Mouse (Mus musculus) heart, embryonic 10.5 days (tissue): ENCODE data around the gene Mia3. TPM values are rescaled to one million over a fixed set of nuclear protein-coding genes. Genes with fewer than 3 reads are reported as not detected.
"Not testable (repeated sequence)": the region's sequence is repeated elsewhere in the genome, so short reads cannot be mapped to it uniquely, and the experiment has no call there.

Source experiments
- DNase-seq: peaks from one replicate; pipeline ENCODE4 v3.0.0-alpha.2; 2017; ENCODE audit warnings: low spot score
- H3K27ac ChIP-seq: fragments of 300-500 bp; sonication (generic); 2 replicates; pipeline ENCODE4 v1.5.1; 2016; ENCODE audit warnings: mild to moderate bottlenecking
- H3K27me3 ChIP-seq: fragments of 300-500 bp; sonication (generic); 2 replicates; pipeline ENCODE4 v1.6.1; 2016; ENCODE audit warnings: mild to moderate bottlenecking; ENCODE audit not compliant: poor library complexity, insufficient read depth, severe bottlenecking
- H3K36me3 ChIP-seq: fragments of 300-500 bp; sonication (generic); 2 replicates; pipeline ENCODE4 v1.6.1; 2016; ENCODE audit warnings: mild to moderate bottlenecking, moderate library complexity
- H3K4me1 ChIP-seq: fragments of 300-500 bp; sonication (generic); 2 replicates; pipeline ENCODE4 v1.6.1; 2016; ENCODE audit warnings: mild to moderate bottlenecking
- H3K4me3 ChIP-seq: fragments of 300-500 bp; sonication (generic); 2 replicates; pipeline ENCODE4 v1.5.1; 2016; ENCODE audit warnings: mild to moderate bottlenecking, moderate library complexity
- H3K9me3 ChIP-seq: fragments of 300-500 bp; sonication (generic); 2 replicates; pipeline ENCODE4 v1.6.1; 2016; ENCODE audit warnings: mild to moderate bottlenecking, moderate library complexity
- WGBS: fragments of 180-500 bp; shearing (Covaris S2); methylation state at CpG from one replicate; pipeline ENCODE4 v1.1.7; 2016; 5-methylcytosine and 5-hydroxymethylcytosine counted together
- polyA plus RNA-seq: library from polyadenylated mRNA; unstranded; fragments of >200 nt; fragmentation: Nextera tagmentation; extraction: Ambion mirVana; gene quantifications from 2 replicates; pipeline ENCODE4 v1.2.1, GENCODE M21; 2016

The Mia3 gene
- polyA plus RNA-seq = 83.4 and 89.1 TPM in 2 replicates

DNA sequence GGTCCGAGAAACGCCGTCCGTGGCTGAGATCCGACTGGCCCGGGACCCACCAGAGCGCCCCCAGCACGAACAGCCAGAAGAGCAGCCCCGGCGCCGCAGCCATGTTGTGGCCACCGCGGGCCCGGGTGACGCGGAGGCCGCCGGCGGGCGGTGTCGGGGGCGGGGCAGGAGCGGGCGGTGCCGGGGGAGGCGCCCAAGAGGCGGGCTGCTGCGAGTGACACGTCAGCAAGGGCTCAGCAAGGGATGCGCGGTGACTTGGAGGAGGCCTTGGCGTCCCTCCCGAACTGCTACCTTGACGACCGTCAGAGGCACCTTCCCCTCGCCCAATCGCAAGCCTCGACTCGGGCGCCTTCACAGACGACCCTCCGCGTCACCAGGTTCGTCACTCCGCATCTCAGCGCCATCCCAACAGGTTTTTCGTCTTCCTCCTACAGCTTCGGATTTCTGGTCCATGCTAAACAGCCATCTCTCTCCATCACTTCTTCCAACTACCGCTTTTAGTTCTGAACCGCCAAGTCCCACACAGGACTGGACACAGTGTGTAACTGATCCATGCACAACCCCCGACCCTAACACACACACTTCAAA lies at the start of gene Mia3:
Mia3 (minus strand) TSS at position 127 of the 588 bp plus-strand sequence.
- WGBS = under 1% methylated on average over 51 of the region's 51 CpGs
- Histone ChIP-seq H3K36me3 (peaks cover 8% of the 10 kb centered on the region), H3K9me3 (no peaks in the 10 kb centered on the region), H3K4me3 (peak within 1 kb of the TSS; percentile 87), H3K27ac (peak within 1 kb of the TSS; percentile 89), H3K27me3 (no peaks in the 10 kb centered on the region), H3K4me1 (peaks cover 16% of the 10 kb centered on the region)
- peak; percentile 98 for DNase-seq

DNA sequence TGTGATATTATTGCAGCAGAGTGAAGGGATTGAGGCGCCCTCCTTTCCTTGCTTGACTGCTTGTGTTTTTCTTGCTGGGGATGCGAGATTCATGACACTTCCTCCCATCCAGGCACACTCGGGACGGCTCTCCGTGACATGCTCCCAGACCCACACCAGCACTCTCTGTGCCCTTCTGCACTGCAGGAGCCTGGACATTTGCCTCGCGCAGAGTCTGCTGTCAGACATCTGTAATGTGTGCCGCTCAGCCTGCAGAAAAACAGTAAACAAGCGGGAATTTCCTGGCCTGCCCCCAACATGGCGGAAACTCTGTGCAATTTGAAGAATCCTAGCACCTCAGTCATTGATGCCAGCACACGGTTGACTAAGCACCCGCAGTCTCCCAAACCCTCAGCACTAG lies 48.5 kb upstream of the Mia3 start, which contains the start of gene Hhipl2:
Hhipl2 (plus strand) TSS at position 343 of the 400 bp plus-strand sequence.
- H3K36me3 ChIP-seq = no peaks in the 10 kb centered on the region
- no peak within 1 kb of the TSS for H3K27ac ChIP-seq
- H3K4me3 ChIP-seq = no peak within 1 kb of the TSS
- H3K27me3 ChIP-seq = no peaks in the 10 kb centered on the region
- no peaks in the 10 kb centered on the region for H3K9me3 ChIP-seq
- no peaks in the 10 kb centered on the region for H3K4me1 ChIP-seq
- no peak for DNase-seq
- 69% methylated on average over 12 of the region's 12 CpGs for whole genome bisulfite sequencing

DNA sequence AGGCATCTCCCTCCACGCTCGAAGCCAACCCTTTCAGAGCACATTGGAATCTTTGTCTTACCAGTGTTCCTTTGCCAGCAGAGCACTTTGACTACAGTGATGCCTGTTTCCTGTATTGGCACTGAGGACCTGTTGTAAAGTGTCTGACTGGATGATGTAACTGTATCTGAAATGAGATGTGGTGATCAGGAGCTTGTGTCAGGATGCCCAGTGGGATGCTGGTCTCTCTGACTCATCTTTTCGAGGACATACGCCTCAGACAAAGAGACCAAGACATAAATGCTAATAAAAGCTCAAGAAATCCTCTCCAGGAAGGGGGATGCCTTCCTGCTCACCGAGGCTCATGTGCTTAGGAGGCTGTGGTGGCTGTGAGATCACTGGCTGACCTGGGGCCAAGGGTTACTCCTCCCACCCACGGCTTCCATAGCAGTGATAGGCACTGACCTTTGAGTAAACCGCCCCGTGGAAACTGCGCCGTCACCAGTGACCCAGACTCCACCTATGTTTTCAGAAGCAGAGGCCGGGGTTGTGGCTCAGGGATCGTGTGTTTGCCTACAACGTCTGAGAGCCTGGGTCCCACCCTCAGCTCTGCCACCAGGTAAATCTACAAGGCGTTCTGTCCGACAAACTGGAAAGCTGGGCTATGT lies 44.9 kb upstream of the Mia3 start:
- H3K36me3 ChIP-seq = peaks cover 33% of the 10 kb centered on the region
- no peak for DNase-seq
- no peak overlapping the region for H3K27ac ChIP-seq
- WGBS = 86% methylated on average over 15 of the region's 15 CpGs
- H3K4me3 ChIP-seq = no peak overlapping the region
- H3K4me1 ChIP-seq = no peaks in the 10 kb centered on the region
- no peaks in the 10 kb centered on the region for H3K27me3 ChIP-seq
- no peaks in the 10 kb centered on the region for H3K9me3 ChIP-seq

DNA sequence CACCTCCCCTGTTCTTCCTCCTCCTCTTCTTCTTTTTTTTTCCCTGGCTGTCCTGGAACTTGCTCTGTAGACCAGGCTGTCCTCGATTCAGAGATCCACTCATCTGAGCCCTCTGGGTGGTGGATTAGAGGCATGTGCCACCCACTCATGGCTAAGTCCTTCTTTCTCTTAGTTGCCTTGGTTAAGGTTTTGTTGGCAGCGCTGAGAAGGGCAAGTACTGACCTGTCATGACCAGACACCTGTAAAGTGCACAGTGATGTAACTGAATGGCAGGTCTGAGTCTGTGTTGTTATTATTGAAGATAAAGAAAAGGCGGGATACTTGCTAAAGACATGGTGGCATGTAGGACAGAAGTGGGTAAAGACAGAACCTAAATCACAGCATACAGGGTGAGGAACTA lies 34.0 kb upstream of the Mia3 start:
- WGBS = 93% methylated on average over 3 of the region's 3 CpGs
- Histone ChIP-seq H3K36me3 (peaks cover 71% of the 10 kb centered on the region), H3K4me3 (no peak overlapping the region), H3K4me1 (no peaks in the 10 kb centered on the region), H3K9me3 (no peaks in the 10 kb centered on the region), H3K27ac (no peak overlapping the region), H3K27me3 (no peaks in the 10 kb centered on the region)
- no peak for DNase-seq

DNA sequence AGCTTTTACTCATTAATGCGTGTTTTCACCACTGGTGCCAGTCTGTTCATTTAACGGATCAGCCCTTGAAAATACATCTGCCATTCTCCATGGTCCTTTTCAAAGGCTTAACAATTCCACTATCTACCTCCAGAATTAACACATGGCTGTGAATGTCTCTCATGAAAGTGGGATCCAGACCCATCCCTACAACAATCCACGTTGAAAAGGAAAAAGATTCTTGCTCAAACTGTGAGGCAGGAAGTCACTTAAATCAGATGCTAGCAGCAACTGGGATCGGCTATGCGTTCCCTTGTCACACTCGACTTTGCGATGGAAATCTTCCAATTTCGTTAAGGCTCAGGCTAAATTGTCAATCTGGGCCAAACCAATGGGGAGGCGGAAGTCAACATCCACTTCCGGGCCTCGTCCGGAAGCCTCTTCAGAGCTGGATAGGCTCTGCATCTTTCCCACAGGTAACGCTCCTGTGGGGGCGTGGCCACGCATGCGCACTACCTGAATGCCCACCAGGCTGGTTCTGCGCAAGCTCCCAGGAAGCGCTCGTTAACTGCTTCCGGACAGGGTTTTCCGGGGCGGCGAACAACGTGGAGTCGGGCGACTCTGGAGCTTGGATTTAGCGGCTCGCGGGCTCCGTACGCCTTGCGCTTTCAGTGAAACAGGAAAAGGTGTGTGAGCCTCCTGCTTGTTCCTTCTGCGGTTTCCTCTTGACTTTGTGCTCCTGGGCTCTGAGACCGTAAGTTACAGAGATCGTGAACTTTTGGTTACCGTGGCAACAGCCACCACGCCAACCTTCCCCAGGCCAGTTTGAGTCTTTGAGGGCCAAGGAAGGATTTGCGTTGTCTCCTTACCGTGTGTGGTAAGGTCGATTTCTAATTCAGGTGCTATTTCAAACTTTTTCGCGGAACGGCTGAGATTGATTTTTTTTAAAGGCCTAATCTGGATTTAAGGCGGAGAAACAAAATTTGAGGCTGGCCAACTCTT lies 19.4 kb upstream of the Mia3 start, which contains the start of gene Taf1a:
Taf1a (plus strand) TSS at position 556 of the 981 bp plus-strand sequence.
- peaks cover 20% of the 10 kb centered on the region for H3K36me3 ChIP-seq
- H3K4me3 ChIP-seq = peak within 1 kb of the TSS; percentile 83
- WGBS = 6% methylated on average over 44 of the region's 44 CpGs
- peak within 1 kb of the TSS; percentile 80 for H3K27ac ChIP-seq
- H3K4me1 ChIP-seq = peaks cover 7% of the 10 kb centered on the region
- peak; percentile 98 for DNase-seq
- H3K9me3 ChIP-seq = no peaks in the 10 kb centered on the region
- peaks cover 18% of the 10 kb centered on the region; the same call in 1 of the 2 replicates for H3K27me3 ChIP-seq

DNA sequence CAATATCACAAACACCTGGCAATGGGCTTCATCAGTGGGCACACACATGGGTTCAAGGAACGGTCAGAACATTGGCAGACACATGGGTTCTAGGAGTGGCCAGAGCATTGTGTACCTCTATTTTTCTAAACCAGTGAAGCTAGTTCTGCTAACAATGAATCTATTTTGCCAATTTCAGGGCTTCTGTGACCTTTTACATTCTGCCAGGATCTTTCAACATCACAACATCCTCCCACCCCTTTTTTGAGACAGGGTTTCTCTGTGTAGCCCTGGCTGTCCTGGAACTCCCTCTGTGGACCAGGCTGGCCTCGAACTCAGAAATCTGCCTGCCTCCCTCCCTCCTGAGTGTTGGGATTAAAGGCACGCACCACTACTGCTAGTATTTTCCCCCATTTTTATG lies 18.1 kb upstream of the Mia3 start:
- 91% methylated on average over 3 of the region's 3 CpGs for WGBS
- H3K4me1 ChIP-seq, DNase-seq, H3K4me3 ChIP-seq, H3K9me3 ChIP-seq, H3K27ac ChIP-seq: not testable (repeated sequence)
- peaks cover 22% of the 10 kb centered on the region; the same call in 1 of the 2 replicates for H3K27me3 ChIP-seq
- H3K36me3 ChIP-seq = peaks cover 15% of the 10 kb centered on the region

DNA sequence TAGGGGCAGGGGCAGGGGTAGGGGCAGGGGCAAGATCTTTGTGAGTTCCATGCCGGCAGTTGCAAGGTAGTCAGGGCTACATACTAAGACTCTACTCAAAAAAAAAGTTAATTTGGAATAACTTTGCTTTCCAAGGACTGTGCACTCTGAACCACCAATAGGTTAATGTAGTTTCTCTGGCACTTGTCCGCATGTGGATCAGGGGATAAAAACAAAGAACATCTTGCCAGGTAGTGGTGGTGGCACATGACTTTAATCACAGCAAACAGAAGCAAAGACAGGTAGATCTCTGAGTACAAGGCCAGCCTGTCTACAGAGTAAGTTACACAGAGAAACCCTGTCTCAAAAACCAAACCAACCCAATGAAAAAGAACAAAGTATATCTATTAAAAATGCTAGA lies 13.3 kb upstream of the Mia3 start:
- Histone ChIP-seq H3K9me3 (no peaks in the 10 kb centered on the region), H3K27me3 (peaks cover 20% of the 10 kb centered on the region; the same call in 1 of the 2 replicates), H3K4me3 (no peak overlapping the region), H3K36me3 (no peaks in the 10 kb centered on the region), H3K4me1 (no peaks in the 10 kb centered on the region), H3K27ac (no peak overlapping the region)
- DNase-seq = no peak
- 84% methylated on average over 2 of the region's 2 CpGs for WGBS

DNA sequence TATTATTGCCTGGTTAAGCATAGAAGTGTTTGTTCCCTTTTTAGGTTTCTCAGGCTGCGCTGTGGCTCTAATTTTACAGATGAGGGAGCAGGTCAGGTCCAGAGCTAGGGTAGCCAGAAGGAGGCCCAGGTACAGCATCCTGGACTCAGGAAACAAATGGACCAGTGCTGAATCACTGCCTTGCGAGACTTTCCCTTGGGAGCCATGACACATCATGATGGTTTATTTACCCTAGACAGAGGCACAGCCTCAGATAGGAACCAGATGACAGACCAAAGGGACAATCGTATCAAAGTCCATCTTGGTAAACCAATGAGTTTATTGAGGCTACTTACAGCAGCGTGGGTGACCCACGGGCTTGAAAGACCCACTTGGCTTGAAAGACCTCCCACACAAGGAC lies 12.5 kb upstream of the Mia3 start:
- no peaks in the 10 kb centered on the region for H3K36me3 ChIP-seq
- peaks cover 13% of the 10 kb centered on the region; the same call in 1 of the 2 replicates for H3K27me3 ChIP-seq
- H3K4me1 ChIP-seq = no peaks in the 10 kb centered on the region
- WGBS = 81% methylated on average over 5 of the region's 5 CpGs
- H3K4me3 ChIP-seq = no peak overlapping the region
- DNase-seq = no peak
- H3K9me3 ChIP-seq = no peaks in the 10 kb centered on the region
- H3K27ac ChIP-seq = no peak overlapping the region

DNA sequence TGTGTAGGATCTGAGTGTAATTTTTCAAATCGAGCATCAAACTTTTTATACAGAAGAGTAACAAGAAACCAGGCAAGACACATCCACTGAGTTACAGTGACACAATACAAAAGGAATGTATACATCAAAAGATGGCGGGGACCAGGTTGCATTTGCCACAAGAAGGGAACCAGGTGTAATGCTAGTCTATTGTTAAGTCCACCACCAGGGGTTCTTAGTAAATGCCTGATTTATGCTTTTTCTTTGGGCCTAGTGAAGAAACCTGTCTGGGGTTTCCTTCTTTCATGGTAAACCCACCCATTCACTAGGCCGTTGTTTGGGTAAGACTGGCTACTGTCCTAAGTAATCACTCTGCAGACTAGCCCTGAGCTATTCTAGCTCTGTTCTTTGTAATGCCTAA lies 10.0 kb upstream of the Mia3 start:
- H3K36me3 ChIP-seq, H3K4me1 ChIP-seq, H3K4me3 ChIP-seq, H3K9me3 ChIP-seq, H3K27me3 ChIP-seq, DNase-seq, H3K27ac ChIP-seq: not testable (repeated sequence)
- WGBS = 89% methylated on average over 3 of the region's 3 CpGs

DNA sequence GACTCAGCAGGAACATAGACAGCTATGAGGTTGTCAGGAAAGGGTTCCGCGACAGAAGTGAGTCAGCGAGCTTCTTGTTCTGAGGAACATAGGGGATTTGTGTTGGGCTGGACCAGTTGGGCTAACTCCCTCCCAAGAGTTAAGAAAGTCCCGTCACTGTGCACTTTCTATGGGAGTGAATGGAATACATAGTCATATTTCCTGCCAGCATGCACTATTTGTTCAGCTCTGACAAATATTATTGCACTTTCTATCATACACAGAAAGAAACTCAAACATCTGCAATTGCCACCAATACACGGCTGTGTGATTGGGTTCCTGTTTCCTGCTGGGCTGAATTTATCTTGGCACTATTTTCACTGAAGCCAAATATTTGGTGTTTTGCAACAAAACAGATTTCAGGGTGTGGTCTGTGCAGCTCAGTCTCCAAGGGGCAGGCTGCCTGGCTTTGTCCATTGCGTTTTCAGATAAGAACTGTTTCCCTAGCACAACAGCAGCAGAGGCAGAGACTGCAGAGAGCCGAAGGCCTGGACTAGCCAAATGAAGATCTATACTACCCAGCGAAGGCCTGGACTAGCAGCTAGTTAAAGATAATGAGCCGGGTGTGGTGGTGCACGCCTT lies 9.1 kb upstream of the Mia3 start:
- no peaks in the 10 kb centered on the region for H3K9me3 ChIP-seq
- DNase-seq = no peak
- 64% methylated on average over 10 of the region's 10 CpGs for WGBS

DNA sequence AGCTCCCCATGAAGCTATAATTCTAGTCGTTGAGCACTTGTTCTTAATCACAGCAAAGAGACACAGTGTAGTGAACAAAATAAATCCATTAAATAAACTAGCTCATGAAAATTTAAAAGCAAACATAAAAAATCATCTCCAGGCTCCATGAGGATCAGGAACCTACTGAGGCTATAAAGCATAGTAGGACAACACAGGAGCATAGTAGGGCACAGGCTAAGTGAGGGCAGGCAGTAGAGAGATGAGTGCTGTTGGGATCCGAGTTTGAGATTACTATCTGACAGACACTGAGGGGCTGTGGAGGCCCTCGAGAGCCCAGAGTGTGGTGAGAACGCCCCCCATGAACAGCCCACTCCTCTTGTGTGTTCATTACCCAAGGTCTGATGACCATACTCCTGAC lies 7.7 kb upstream of the Mia3 start:
- Histone ChIP-seq H3K9me3 (no peaks in the 10 kb centered on the region), H3K4me3 (no peak overlapping the region), H3K27ac (no peak overlapping the region), H3K27me3 (no peaks in the 10 kb centered on the region), H3K4me1 (no peaks in the 10 kb centered on the region), H3K36me3 (no peaks in the 10 kb centered on the region)
- WGBS = 70% methylated on average over 4 of the region's 4 CpGs
- DNase-seq = no peak

More for the DNA sequence above, 9.1 kb upstream of the Mia3 start:
- H3K36me3 ChIP-seq = no peaks in the 10 kb centered on the region
- H3K4me3 ChIP-seq = no peak overlapping the region
- H3K27me3 ChIP-seq = peaks cover 1% of the 10 kb centered on the region; the same call in 1 of the 2 replicates
- H3K27ac ChIP-seq = no peak overlapping the region
- no peaks in the 10 kb centered on the region for H3K4me1 ChIP-seq

DNA sequence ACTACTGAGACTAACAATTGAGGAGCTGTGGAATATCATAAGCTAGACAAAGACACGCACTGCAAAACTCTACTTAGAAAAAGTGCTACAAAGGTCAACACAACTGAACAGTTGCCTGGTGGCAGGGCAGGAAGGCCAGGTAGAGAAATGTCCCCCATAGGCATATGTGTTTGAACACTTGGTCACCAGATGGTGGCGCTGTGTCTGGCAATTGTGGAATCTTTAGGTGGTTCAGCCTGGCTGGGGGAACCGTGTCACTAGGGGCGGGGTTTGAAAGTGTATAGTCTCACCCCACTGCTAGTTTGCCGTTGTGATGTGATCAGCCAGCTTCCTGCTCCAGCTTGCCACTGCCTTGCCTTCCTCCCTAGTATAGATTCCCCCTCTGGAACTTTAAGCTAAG lies 5.4 kb upstream of the Mia3 start:
- 71% methylated on average over 5 of the region's 5 CpGs for WGBS
- H3K27ac ChIP-seq = no peak overlapping the region

More for the DNA sequence above, 5.4 kb upstream of the Mia3 start:
- 0 out of 2 replicates have a peak, but pooled peaks cover 4% of the 10 kb centered on the region for H3K4me1 ChIP-seq
- DNase-seq = no peak
- H3K9me3 ChIP-seq = no peaks in the 10 kb centered on the region
- H3K4me3 ChIP-seq = no peak overlapping the region
- H3K36me3 ChIP-seq = no peaks in the 10 kb centered on the region
- no peaks in the 10 kb centered on the region for H3K27me3 ChIP-seq
